Mouse (Mus musculus): ENCODE measurements around the gene Trim62. TPM values are rescaled to one million over a fixed set of nuclear protein-coding genes. Genes with fewer than 3 reads are reported as not detected.

The Trim62 gene
- polyA plus RNA-seq (2014; fragmentation: Illumina TruSeq; extraction: RNeasy Lipid Tissue Mini Kit (QIAGEN cat#74804); ENCODE audit: low read depth, low replicate concordance) = 1.9 TPM

GRCm38 (mm10) chr4:128883379-128883781, at the start of gene Trim62:
Trim62 (plus strand) TSS chr4:128883580.

Other genes with a start within 250 kb of the Trim62 start
- gene Phc2, start 228.9 kb upstream of the Trim62 start, polyA plus RNA-seq (2014; fragmentation: Illumina TruSeq; extraction: RNeasy Lipid Tissue Mini Kit (QIAGEN cat#74804); ENCODE audit: low read depth, low replicate concordance) = 1.1 TPM
- gene A3galt2, start 128.2 kb upstream of the Trim62 start, polyA plus RNA-seq (2014; fragmentation: Illumina TruSeq; extraction: RNeasy Lipid Tissue Mini Kit (QIAGEN cat#74804); ENCODE audit: low read depth, low replicate concordance) = not detected
- 1.4 TPM for gene Zfp362, start 77.5 kb upstream of the Trim62 start, polyA plus RNA-seq (2014; fragmentation: Illumina TruSeq; extraction: RNeasy Lipid Tissue Mini Kit (QIAGEN cat#74804); ENCODE audit: low read depth, low replicate concordance)
- gene Azin2, start 78.9 kb downstream of the Trim62 start, polyA plus RNA-seq (2014; fragmentation: Illumina TruSeq; extraction: RNeasy Lipid Tissue Mini Kit (QIAGEN cat#74804); ENCODE audit: low read depth, low replicate concordance) = 1.0 TPM
- 39.6 TPM for gene Ak2, start 108.4 kb downstream of the Trim62 start, polyA plus RNA-seq (2014; fragmentation: Illumina TruSeq; extraction: RNeasy Lipid Tissue Mini Kit (QIAGEN cat#74804); ENCODE audit: low read depth, low replicate concordance)
- gene Rnf19b, start 174.7 kb downstream of the Trim62 start, polyA plus RNA-seq (2014; fragmentation: Illumina TruSeq; extraction: RNeasy Lipid Tissue Mini Kit (QIAGEN cat#74804); ENCODE audit: low read depth, low replicate concordance) = 156 TPM
- not detected for gene Tmem54, start 222.0 kb downstream of the Trim62 start, polyA plus RNA-seq (2014; fragmentation: Illumina TruSeq; extraction: RNeasy Lipid Tissue Mini Kit (QIAGEN cat#74804); ENCODE audit: low read depth, low replicate concordance)
- 1.5 TPM for gene Hpca, start 238.5 kb downstream of the Trim62 start, polyA plus RNA-seq (2014; fragmentation: Illumina TruSeq; extraction: RNeasy Lipid Tissue Mini Kit (QIAGEN cat#74804); ENCODE audit: low read depth, low replicate concordance)